Mouse (Mus musculus) kidney, embryonic 14.5 days (tissue): ENCODE results near the gene Lrrc63. TPM values are rescaled to one million over a fixed set of nuclear protein-coding genes. Genes with fewer than 3 reads are reported as not detected.

Experiments used
- ATAC-seq: fragments of 200-750 bp; cut with Nextera tagmentation; 2 replicates; pipeline ENCODE4 v1.8.0; 2017; ENCODE audit warnings: moderate number of reproducible peaks, mild to moderate bottlenecking, moderate TSS enrichment, moderate library complexity; ENCODE audit not compliant: low FRiP score, low TSS enrichment
- H3K27ac ChIP-seq: fragments of 300-500 bp; sonication (generic); 2 replicates; pipeline ENCODE4 v1.5.1; 2014; ENCODE audit warnings: low read depth, mild to moderate bottlenecking, low read length, moderate library complexity, mixed read lengths
- H3K27me3 ChIP-seq: fragments of 300-500 bp; sonication (generic); 2 replicates; pipeline ENCODE4 v1.6.1; 2014; ENCODE audit warnings: mild to moderate bottlenecking, low read length; ENCODE audit not compliant: control insufficient read depth, insufficient read depth
- H3K36me3 ChIP-seq: fragments of 300-500 bp; sonication (generic); 2 replicates; pipeline ENCODE4 v1.6.1; 2014; ENCODE audit warnings: low read length, mixed read lengths; ENCODE audit not compliant: control insufficient read depth, insufficient read depth
- H3K4me1 ChIP-seq: fragments of 300-500 bp; sonication (generic); 2 replicates; pipeline ENCODE4 v1.6.1; 2014; ENCODE audit warnings: low read length, mixed read lengths; ENCODE audit not compliant: control insufficient read depth, insufficient read depth
- H3K4me2 ChIP-seq: fragments of 300-500 bp; sonication (generic); replicated peaks from 2 replicates; pipeline ENCODE4 v1.6.1; 2014; ENCODE audit warnings: low read depth, mild to moderate bottlenecking, low read length
- H3K4me3 ChIP-seq: fragments of 300-500 bp; sonication (generic); 2 replicates; pipeline ENCODE4 v1.5.1; 2014; ENCODE audit warnings: mild to moderate bottlenecking, low read length
- H3K9ac ChIP-seq: fragments of 300-500 bp; sonication (generic); 2 replicates; pipeline ENCODE4 v1.6.1; 2014; ENCODE audit warnings: low read depth, mild to moderate bottlenecking, low read length, moderate library complexity
- H3K9me3 ChIP-seq: fragments of 300-500 bp; sonication (generic); 2 replicates; pipeline ENCODE4 v1.6.1; 2016; ENCODE audit warnings: low read length; ENCODE audit not compliant: control insufficient read depth
- WGBS: fragments of 180-500 bp; shearing (Covaris S2); extraction: QIAGEN DNeasy Blood & Tissue Kit; methylation state at CpG from one replicate; pipeline ENCODE4 v1.1.7; 2014; 5-methylcytosine and 5-hydroxymethylcytosine counted together
- polyA plus RNA-seq: library from polyadenylated mRNA; unstranded; fragments of >200 nt; fragmentation: Nextera tagmentation; extraction: Ambion mirVana; gene quantifications from 2 replicates; pipeline ENCODE4 v1.2.1, GENCODE M21; 2014

The Lrrc63 gene
- polyA plus RNA-seq: 0.07 TPM in 1 of 2 replicates, not detected in the other

GRCm38 (mm10) chr14:75130501-75131318 is at the start of gene Lrrc63, which contains the start of gene Lcp1:
Gene Lrrc63 (minus strand): TSS chr14:75130881.
Gene Lcp1 (plus strand): TSS chr14:75131101.
- WGBS: under 1% methylated on average over 42 of the region's 42 CpGs
- peak within 1 kb of the TSS; percentile 59 for H3K4me3 ChIP-seq
- H3K9ac ChIP-seq: peak within 1 kb of the TSS; percentile 53
- no peaks in the 10 kb centered on the region for H3K9me3 ChIP-seq
- H3K4me2 ChIP-seq: peak within 1 kb of the TSS; percentile 94
- no peaks in the 10 kb centered on the region for H3K27me3 ChIP-seq
- ATAC-seq: peak; percentile 97
- no peaks in the 10 kb centered on the region for H3K36me3 ChIP-seq
- H3K4me1 ChIP-seq: no peaks in the 10 kb centered on the region
- H3K27ac ChIP-seq: no peak within 1 kb of the TSS; the same call in 1 of the 2 replicates

GRCm38 (mm10) chr14:75179255-75179963 is 48.7 kb upstream of the Lrrc63 start:
- H3K4me1 ChIP-seq: no peaks in the 10 kb centered on the region
- no peak overlapping the region for H3K27ac ChIP-seq
- H3K9ac ChIP-seq: no peak overlapping the region
- H3K4me2 ChIP-seq: no peak overlapping the region
- no peaks in the 10 kb centered on the region for H3K9me3 ChIP-seq
- no peak overlapping the region for H3K4me3 ChIP-seq
- no peaks in the 10 kb centered on the region for H3K36me3 ChIP-seq
- WGBS: 84% methylated on average over 20 of the region's 20 CpGs
- no peak for ATAC-seq
- no peaks in the 10 kb centered on the region for H3K27me3 ChIP-seq

- Histone ChIP-seq H3K27ac (no peak overlapping the region), H3K4me2 (no peak overlapping the region), H3K9ac (no peak overlapping the region), H3K36me3 (no peaks in the 10 kb centered on the region), H3K9me3 (no peaks in the 10 kb centered on the region), H3K27me3 (no peaks in the 10 kb centered on the region), H3K4me1 (no peaks in the 10 kb centered on the region), H3K4me3 (no peak overlapping the region)
- 77% methylated on average over 10 of the region's 10 CpGs for WGBS
- ATAC-seq: no peak
These were observed 48.1 kb upstream of the Lrrc63 start for GRCm38 (mm10) chr14:75178801-75179211.

- Histone ChIP-seq H3K4me1 (no peaks in the 10 kb centered on the region), H3K27me3 (no peaks in the 10 kb centered on the region), H3K27ac (no peak overlapping the region), H3K36me3 (no peaks in the 10 kb centered on the region), H3K9ac (no peak overlapping the region), H3K4me3 (no peak overlapping the region), H3K4me2 (no peak overlapping the region), H3K9me3 (no peaks in the 10 kb centered on the region)
- no peak for ATAC-seq
- 85% methylated on average over 14 of the region's 14 CpGs for WGBS
These were observed 47.7 kb upstream of the Lrrc63 start for GRCm38 (mm10) chr14:75178384-75178793.

GRCm38 (mm10) chr14:75177400-75177799 is 46.7 kb upstream of the Lrrc63 start:
- Histone ChIP-seq H3K4me1 (no peaks in the 10 kb centered on the region), H3K9me3 (no peaks in the 10 kb centered on the region), H3K4me3 (no peak overlapping the region), H3K36me3 (no peaks in the 10 kb centered on the region), H3K27me3 (no peaks in the 10 kb centered on the region), H3K9ac (no peak overlapping the region), H3K27ac (no peak overlapping the region), H3K4me2 (no peak overlapping the region)
- 83% methylated on average over 3 of the region's 3 CpGs for WGBS
- no peak for ATAC-seq

- Histone ChIP-seq H3K4me2 (no peak overlapping the region), H3K9ac (no peak overlapping the region), H3K27ac (no peak overlapping the region), H3K27me3 (no peaks in the 10 kb centered on the region), H3K9me3 (no peaks in the 10 kb centered on the region), H3K36me3 (no peaks in the 10 kb centered on the region), H3K4me3 (no peak overlapping the region), H3K4me1 (no peaks in the 10 kb centered on the region)
- WGBS: 53% methylated on average over 4 of the region's 4 CpGs
- no peak for ATAC-seq
These were observed 45.9 kb upstream of the Lrrc63 start for GRCm38 (mm10) chr14:75176425-75177045.

GRCm38 (mm10) chr14:75175781-75176180 is 45.1 kb upstream of the Lrrc63 start:
- Histone ChIP-seq H3K9me3 (no peaks in the 10 kb centered on the region), H3K36me3 (no peaks in the 10 kb centered on the region), H3K4me3 (no peak overlapping the region), H3K27ac (no peak overlapping the region), H3K4me1 (no peaks in the 10 kb centered on the region), H3K27me3 (no peaks in the 10 kb centered on the region), H3K9ac (no peak overlapping the region), H3K4me2 (no peak overlapping the region)
- 84% methylated on average over 7 of the region's 7 CpGs for WGBS
- no peak for ATAC-seq

- H3K36me3 ChIP-seq: no peaks in the 10 kb centered on the region
- no peaks in the 10 kb centered on the region for H3K27me3 ChIP-seq
- H3K4me1 ChIP-seq: no peaks in the 10 kb centered on the region
- H3K4me2 ChIP-seq: no peak overlapping the region
- H3K27ac ChIP-seq: no peak overlapping the region
- 79% methylated on average over 9 of the region's 9 CpGs for WGBS
- no peaks in the 10 kb centered on the region for H3K9me3 ChIP-seq
- H3K4me3 ChIP-seq: no peak overlapping the region
- H3K9ac ChIP-seq: no peak overlapping the region
- ATAC-seq: no peak
These were observed 44.3 kb upstream of the Lrrc63 start for GRCm38 (mm10) chr14:75174731-75175555.
